Mouse (Mus musculus) heart, embryonic 12.5 days (tissue): ENCODE data around the gene Olfml2b. TPM values are rescaled to one million over a fixed set of nuclear protein-coding genes. Genes with fewer than 3 reads are reported as not detected.

ENCODE experiments used
- ATAC-seq: fragments of 200-750 bp; cut with Nextera tagmentation; 2 replicates; pipeline ENCODE4 v1.8.0; 2017; ENCODE audit warnings: moderate TSS enrichment, moderate library complexity; ENCODE audit not compliant: insufficient number of reproducible peaks, low FRiP score
- H3K27ac ChIP-seq: fragments of 300-500 bp; sonication (generic); 2 replicates; pipeline ENCODE4 v1.5.1; 2016; ENCODE audit warnings: mild to moderate bottlenecking, moderate library complexity; ENCODE audit not compliant: poor library complexity, severe bottlenecking
- H3K27me3 ChIP-seq: fragments of 300-500 bp; sonication (generic); replicated peaks from 2 replicates; pipeline ENCODE4 v1.6.1; 2016; ENCODE audit warnings: mild to moderate bottlenecking, moderate library complexity
- H3K36me3 ChIP-seq: fragments of 300-500 bp; sonication (generic); 2 replicates; pipeline ENCODE4 v1.6.1; 2016; ENCODE audit warnings: mild to moderate bottlenecking, moderate library complexity
- H3K4me1 ChIP-seq: fragments of 300-500 bp; sonication (generic); replicated peaks from 2 replicates; pipeline ENCODE4 v1.6.1; 2016; ENCODE audit warnings: mild to moderate bottlenecking
- H3K4me2 ChIP-seq: fragments of 300-500 bp; sonication (generic); 2 replicates; pipeline ENCODE4 v1.6.1; 2016; ENCODE audit warnings: mild to moderate bottlenecking, moderate library complexity
- H3K4me3 ChIP-seq: fragments of 300-500 bp; sonication (generic); 2 replicates; pipeline ENCODE4 v1.5.1; 2016; ENCODE audit warnings: mild to moderate bottlenecking
- H3K9ac ChIP-seq: fragments of 300-500 bp; sonication (generic); 2 replicates; pipeline ENCODE4 v1.6.1; 2016; ENCODE audit warnings: mild to moderate bottlenecking, moderate library complexity
- H3K9me3 ChIP-seq: fragments of 300-500 bp; sonication (generic); replicated peaks from 2 replicates; pipeline ENCODE4 v1.6.1; 2016; ENCODE audit warnings: mild to moderate bottlenecking, moderate library complexity
- WGBS: fragments of 180-500 bp; shearing (Covaris S2); methylation state at CpG from one replicate; pipeline ENCODE4 v1.1.7; 2016; 5-methylcytosine and 5-hydroxymethylcytosine counted together
- polyA plus RNA-seq: library from polyadenylated mRNA; unstranded; fragments of >200 nt; fragmentation: Nextera tagmentation; extraction: Ambion mirVana; gene quantifications from 2 replicates; pipeline ENCODE4 v1.2.1, GENCODE M21; 2016

Gene Olfml2b
- polyA plus RNA-seq, 1 experiment from 2014 or later: 45.9 TPM

DNA sequence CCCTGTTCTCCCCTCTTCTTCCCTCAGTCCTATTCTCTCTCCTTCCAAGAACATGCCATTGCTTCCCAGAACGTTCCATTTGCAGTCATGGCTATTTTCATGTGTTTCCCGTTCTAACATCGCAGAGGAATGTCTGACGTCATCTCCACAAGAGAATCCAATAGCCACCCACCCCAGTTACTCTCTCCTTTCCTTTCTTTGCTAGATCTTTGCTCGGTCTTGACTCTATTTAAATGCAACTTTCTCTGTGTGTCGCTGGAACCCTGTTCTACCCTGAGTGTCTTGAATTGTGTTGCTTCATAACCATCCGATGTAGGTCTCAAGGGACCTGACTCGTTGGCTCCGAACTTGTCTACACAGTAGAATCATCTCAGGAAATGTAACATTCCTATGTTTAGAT lies 55.2 kb downstream of the Olfml2b start:
- Histone ChIP-seq H3K9me3 (no peaks in the 10 kb centered on the region), H3K4me2 (no peak overlapping the region), H3K27me3 (no peaks in the 10 kb centered on the region), H3K4me1 (peaks cover 12% of the 10 kb centered on the region), H3K4me3 (no peak overlapping the region), H3K9ac (no peak overlapping the region), H3K27ac (no peak overlapping the region), H3K36me3 (no peaks in the 10 kb centered on the region)
- ATAC-seq: no peak
- WGBS: 60% methylated on average over 9 of the region's 9 CpGs

DNA sequence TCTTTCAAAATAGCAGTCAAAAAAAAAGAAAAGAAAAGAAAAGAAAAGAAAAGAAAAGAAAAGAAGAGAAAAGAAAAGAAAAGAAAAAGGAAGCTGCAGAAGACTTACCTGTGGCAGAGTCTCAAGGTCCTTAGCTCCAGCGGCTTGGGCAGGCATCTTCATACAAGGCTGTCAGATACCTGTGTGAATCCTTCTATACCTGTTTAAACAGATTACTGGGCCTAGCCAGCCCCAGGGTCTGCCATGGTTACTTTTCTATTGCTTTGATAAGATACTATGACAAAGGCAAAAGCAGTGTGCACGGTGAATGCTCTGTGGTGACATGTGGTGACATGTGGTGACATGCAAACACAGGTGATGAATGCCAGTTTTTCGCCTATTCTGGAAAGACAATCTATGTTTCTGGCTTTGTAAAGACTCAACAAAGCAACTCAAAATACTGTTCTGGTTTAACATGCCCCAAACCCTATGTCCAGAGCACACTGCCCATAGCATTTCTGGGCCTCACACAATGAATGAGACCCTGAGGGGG lies 56.2 kb downstream of the Olfml2b start:
- ATAC-seq: no peak
- H3K27me3 ChIP-seq: no peaks in the 10 kb centered on the region
- no peak overlapping the region for H3K9ac ChIP-seq
- 76% methylated on average over 3 of the region's 3 CpGs for WGBS
- no peaks in the 10 kb centered on the region for H3K9me3 ChIP-seq
- H3K4me1 ChIP-seq: peaks cover 4% of the 10 kb centered on the region; the same call in 1 of the 2 replicates
- H3K4me3 ChIP-seq: no peak overlapping the region
- no peaks in the 10 kb centered on the region for H3K36me3 ChIP-seq
- H3K4me2 ChIP-seq: no peak overlapping the region
- no peak overlapping the region for H3K27ac ChIP-seq

DNA sequence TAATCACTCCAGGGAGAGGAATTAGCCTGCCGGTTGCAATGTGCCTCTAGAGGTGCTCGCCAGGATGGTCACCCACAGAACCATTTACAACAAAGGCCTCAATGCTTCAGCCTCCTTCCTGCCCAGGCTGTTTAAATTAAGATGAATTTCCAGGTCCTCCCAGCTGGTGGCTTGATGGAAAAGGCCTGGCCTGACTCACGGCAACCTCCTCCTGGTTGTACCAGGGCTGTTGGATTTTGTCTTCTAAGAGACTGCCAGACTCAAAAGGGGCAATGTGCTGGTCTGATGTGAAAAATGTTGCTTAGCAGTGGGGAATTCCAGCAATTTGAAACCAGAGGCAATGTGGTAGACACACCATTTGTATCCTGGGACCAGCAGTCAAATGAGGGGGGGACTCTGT lies 56.8 kb downstream of the Olfml2b start:
- Histone ChIP-seq H3K9ac (no peak overlapping the region), H3K4me2 (no peak overlapping the region), H3K9me3 (no peaks in the 10 kb centered on the region), H3K36me3 (no peaks in the 10 kb centered on the region), H3K27ac (no peak overlapping the region), H3K27me3 (no peaks in the 10 kb centered on the region), H3K4me3 (no peak overlapping the region), H3K4me1 (peaks cover 4% of the 10 kb centered on the region; the same call in 1 of the 2 replicates)
- no peak for ATAC-seq
- WGBS: 66% methylated on average over 3 of the region's 3 CpGs

DNA sequence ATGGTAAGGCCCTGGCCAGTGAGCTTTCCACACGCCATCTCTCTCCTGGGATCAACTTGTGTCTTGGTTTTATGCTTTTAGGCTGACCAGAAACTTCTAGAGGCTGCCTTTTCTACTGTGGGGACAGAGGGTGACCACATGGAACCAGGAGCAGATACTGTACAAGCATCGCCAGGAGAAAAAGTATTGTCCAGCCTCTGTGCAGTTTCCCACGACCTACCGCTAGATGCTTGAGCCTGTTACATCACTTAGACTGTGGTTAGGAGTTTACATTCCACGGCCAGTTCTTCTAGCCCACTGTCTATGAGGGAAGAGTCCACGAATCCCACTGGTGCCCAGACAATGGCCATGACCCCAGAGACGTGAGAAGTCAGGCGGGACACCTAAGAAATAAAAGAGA lies 57.2 kb downstream of the Olfml2b start:
- Histone ChIP-seq H3K9me3 (no peaks in the 10 kb centered on the region), H3K4me3 (no peak overlapping the region), H3K36me3 (no peaks in the 10 kb centered on the region), H3K27ac (no peak overlapping the region), H3K27me3 (no peaks in the 10 kb centered on the region), H3K4me1 (peaks cover 4% of the 10 kb centered on the region; the same call in 1 of the 2 replicates), H3K4me2 (no peak overlapping the region), H3K9ac (no peak overlapping the region)
- WGBS: 79% methylated on average over 8 of the region's 8 CpGs
- ATAC-seq: no peak

DNA sequence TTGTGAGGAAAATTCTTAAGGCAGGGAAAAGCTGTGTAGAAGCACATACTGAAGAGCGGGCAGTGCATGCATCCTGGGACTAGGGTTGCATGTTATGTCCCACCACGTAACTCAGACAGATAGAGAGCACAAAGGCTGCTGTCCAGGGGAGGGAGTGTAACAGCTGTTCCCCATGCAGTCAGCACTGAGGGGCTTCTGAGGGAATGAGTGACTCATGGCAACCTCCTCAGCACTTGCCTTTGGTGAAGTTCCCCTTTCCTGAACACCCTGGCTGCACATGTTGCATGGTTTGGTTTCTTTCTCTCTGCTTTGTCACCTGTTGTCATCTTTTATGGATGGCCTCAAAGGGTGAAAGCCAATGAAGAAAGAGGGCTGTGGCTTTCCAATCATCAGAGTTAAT lies 57.9 kb downstream of the Olfml2b start:
- no peak overlapping the region for H3K27ac ChIP-seq
- H3K4me1 ChIP-seq: peaks cover 4% of the 10 kb centered on the region; the same call in 1 of the 2 replicates
- H3K4me3 ChIP-seq: no peak overlapping the region
- no peaks in the 10 kb centered on the region for H3K9me3 ChIP-seq
- no peak overlapping the region for H3K9ac ChIP-seq
- H3K27me3 ChIP-seq: no peaks in the 10 kb centered on the region
- ATAC-seq: no peak
- H3K4me2 ChIP-seq: no peak overlapping the region
- 64% methylated on average over 2 of the region's 2 CpGs for WGBS
- H3K36me3 ChIP-seq: no peaks in the 10 kb centered on the region

DNA sequence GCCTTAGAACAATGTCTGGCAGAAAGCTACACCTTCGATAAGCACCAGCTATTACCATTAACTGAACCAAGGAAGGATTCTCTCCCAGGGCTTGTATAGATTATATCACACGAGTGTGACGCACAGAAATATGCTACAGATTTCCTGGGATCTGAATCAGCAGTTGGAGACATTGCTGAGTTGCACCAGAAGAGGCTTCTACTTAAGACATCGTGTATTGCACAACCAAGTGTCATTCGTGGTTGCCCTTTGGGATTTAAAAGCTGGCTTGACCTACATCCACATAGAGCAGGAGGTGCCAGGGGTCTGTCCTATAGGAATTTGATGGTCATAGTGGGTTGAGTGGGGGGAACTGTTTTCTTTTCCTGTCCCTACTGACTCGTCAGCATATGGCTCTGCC lies 58.6 kb downstream of the Olfml2b start:
- WGBS: 80% methylated on average over 6 of the region's 6 CpGs
- H3K4me3 ChIP-seq: no peak overlapping the region
- no peak for ATAC-seq

DNA sequence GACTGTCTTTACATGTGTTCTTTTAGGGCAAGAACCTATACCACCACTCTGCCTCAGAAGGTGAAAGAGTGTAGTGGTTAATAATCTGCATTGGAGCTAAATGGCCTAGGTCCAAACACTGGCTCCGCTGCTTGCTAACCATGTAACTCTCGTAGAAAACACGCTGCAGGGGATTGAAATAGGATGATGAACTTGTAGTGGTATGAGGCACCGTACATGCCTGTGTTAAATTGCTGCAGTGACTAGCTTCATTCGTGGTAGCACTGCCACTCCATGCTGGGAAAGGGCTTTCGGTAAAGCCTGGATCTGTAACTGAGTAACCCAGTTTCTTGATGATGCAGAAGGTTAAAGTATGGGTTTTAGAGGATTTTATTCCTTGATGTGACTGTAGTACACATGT lies 59.8 kb downstream of the Olfml2b start:
- Histone ChIP-seq H3K4me2 (no peak overlapping the region), H3K27me3 (no peaks in the 10 kb centered on the region), H3K4me3 (no peak overlapping the region), H3K4me1 (peaks cover 18% of the 10 kb centered on the region), H3K27ac (no peak overlapping the region), H3K36me3 (peaks cover 11% of the 10 kb centered on the region; the same call in 1 of the 2 replicates), H3K9me3 (no peaks in the 10 kb centered on the region), H3K9ac (no peak overlapping the region)
- no peak for ATAC-seq
- WGBS: 95% methylated on average over 6 of the region's 6 CpGs

More for the DNA sequence above, 58.6 kb downstream of the Olfml2b start:
- H3K4me1 ChIP-seq: peaks cover 8% of the 10 kb centered on the region
- no peak overlapping the region for H3K27ac ChIP-seq
- H3K36me3 ChIP-seq: peaks cover 6% of the 10 kb centered on the region; the same call in 1 of the 2 replicates
- no peaks in the 10 kb centered on the region for H3K9me3 ChIP-seq
- no peak overlapping the region for H3K9ac ChIP-seq
- no peaks in the 10 kb centered on the region for H3K27me3 ChIP-seq
- no peak overlapping the region for H3K4me2 ChIP-seq

DNA sequence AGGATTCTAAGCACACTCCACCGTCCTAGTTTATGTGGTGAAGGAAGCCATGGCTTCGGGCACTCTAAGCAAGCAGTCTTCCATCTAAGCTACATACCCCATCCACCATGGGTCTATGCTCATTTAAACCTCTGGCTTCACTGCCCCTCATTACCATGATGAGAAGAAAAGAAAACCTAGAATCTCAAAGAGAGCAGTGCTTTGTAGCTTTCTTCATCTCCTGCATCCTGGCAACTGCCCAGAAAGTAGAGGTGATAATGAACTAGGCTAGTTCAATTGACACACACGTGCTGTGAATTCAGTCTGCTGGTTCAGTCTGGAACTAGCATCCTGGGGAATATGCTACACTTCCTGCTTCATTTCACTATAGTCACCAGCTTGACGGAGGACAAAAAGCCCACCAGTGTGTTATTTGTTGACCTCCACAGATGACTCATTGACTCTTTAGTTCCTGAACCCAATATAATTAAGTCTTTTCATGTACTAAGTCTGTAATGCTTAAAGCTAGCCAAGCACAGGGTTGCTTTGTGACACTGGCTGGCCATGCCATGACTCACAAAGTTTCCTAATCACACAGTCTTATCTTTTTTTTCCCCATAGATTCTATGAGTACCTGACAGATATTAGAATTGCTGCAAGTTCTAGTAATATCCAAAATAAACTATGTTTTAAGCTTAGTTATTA lies 60.7 kb downstream of the Olfml2b start:
- Histone ChIP-seq H3K9ac (no peak overlapping the region), H3K36me3 (peaks cover 17% of the 10 kb centered on the region), H3K4me2 (no peak overlapping the region), H3K4me3 (no peak overlapping the region), H3K27me3 (no peaks in the 10 kb centered on the region), H3K27ac (no peak overlapping the region), H3K4me1 (peaks cover 15% of the 10 kb centered on the region), H3K9me3 (no peaks in the 10 kb centered on the region)
- WGBS: 64% methylated on average over 4 of the region's 4 CpGs
- no peak for ATAC-seq

DNA sequence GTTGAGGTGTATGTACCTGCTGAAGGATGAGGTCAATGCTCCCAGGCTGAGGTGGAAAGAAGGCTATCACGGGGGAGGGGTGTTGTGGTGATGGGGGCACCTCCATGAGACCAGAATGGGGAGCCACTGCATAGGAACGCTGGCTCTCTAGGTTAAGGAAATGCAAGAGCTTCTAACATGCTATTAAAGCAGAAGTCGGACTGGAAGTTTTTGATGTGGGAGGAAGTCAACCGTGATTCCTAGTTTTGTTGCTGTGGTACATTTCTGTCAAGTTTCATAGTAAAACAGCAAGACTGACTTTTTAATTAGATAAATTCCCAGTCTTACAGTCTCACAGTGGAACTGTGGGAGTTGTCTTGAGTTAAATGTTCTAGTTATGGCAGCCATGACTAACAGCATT lies 61.7 kb downstream of the Olfml2b start:
- H3K9ac ChIP-seq: no peak overlapping the region
- H3K9me3 ChIP-seq: no peaks in the 10 kb centered on the region
- peaks cover 17% of the 10 kb centered on the region for H3K36me3 ChIP-seq
- no peak overlapping the region for H3K27ac ChIP-seq
- H3K4me1 ChIP-seq: peaks cover 15% of the 10 kb centered on the region
- H3K4me2 ChIP-seq: no peak overlapping the region
- no peak overlapping the region for H3K4me3 ChIP-seq
- WGBS: 85% methylated on average over 4 of the region's 4 CpGs
- no peak for ATAC-seq
- H3K27me3 ChIP-seq: no peaks in the 10 kb centered on the region

DNA sequence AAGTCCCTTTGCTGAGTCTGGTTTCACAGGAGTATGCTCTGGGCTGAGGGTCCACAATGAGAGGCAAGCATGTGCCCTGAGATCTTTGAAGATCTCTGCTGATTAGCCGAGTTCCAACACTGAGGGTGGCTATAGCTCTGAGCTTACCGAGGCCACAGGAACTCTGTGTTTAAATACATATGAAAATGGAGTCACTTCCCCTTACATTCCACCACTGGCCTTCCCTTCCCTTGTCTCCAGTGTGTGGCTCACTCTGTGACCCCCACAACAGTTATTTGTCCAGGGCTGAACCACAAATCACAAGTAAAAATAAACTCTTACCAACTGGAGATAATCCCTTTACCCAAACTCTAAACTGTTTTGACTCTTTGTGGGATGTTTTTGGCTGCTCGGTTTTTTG lies 64.7 kb downstream of the Olfml2b start:
- Histone ChIP-seq H3K4me3 (no peak overlapping the region), H3K27me3 (no peaks in the 10 kb centered on the region), H3K4me1 (peaks cover 15% of the 10 kb centered on the region), H3K27ac (no peak overlapping the region), H3K9me3 (no peaks in the 10 kb centered on the region), H3K4me2 (no peak overlapping the region), H3K9ac (no peak overlapping the region), H3K36me3 (peaks cover 17% of the 10 kb centered on the region)
- 73% methylated on average over 3 of the region's 3 CpGs for WGBS
- no peak for ATAC-seq

DNA sequence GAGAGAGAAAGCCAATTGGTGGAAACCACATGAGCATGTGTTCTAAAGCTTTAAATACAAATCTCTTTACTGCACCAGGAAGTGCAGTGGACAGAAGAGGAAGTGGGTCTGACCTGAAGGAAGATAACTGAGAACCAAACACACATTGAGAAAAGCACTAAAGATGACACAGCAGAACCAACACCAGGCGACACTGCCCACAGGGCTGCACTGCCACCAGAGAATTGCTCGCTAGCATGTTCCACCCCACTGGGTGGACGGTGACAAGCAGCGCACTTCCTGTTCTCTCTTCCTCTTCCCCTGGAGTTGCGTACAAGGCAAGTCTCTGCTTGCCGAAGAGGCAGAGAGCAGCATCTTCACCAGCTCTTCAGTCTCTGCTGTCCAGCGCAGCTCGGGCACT lies 65.1 kb downstream of the Olfml2b start:
- H3K9me3 ChIP-seq: no peaks in the 10 kb centered on the region
- no peaks in the 10 kb centered on the region for H3K27me3 ChIP-seq
- no peak overlapping the region for H3K4me2 ChIP-seq
- H3K36me3 ChIP-seq: peaks cover 17% of the 10 kb centered on the region
- no peak for ATAC-seq
- no peak overlapping the region for H3K4me3 ChIP-seq
- H3K9ac ChIP-seq: no peak overlapping the region
- H3K4me1 ChIP-seq: peaks cover 15% of the 10 kb centered on the region
- no peak overlapping the region for H3K27ac ChIP-seq
- WGBS: 84% methylated on average over 8 of the region's 8 CpGs

DNA sequence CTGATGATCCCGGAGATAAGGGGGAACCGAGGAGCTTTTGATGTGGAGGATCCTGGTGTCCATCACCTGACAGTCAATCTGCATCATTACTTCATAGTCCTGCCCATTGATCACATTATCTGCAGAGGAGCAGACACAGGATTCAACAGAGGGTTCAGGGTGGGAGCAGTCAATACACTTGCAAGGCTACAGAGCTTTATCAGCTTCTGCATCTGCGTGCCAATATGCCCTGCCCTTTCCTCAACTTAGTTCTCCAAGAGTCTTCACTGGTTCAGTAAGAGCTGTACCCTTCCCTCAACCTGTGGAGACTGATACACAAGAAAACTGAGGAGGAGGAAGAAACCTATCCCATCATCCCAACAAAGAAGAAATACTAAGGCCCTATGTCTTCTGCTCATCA lies 65.6 kb downstream of the Olfml2b start:
- Histone ChIP-seq H3K36me3 (peaks cover 17% of the 10 kb centered on the region), H3K9ac (no peak overlapping the region), H3K4me3 (no peak overlapping the region), H3K4me2 (no peak overlapping the region), H3K4me1 (peaks cover 15% of the 10 kb centered on the region), H3K27ac (no peak overlapping the region), H3K27me3 (no peaks in the 10 kb centered on the region), H3K9me3 (no peaks in the 10 kb centered on the region)
- WGBS: 82% methylated on average over 3 of the region's 3 CpGs
- no peak for ATAC-seq
